Mouse (Mus musculus) right cerebral cortex, postnatal 25 days (tissue): Measurements from ENCODE around the gene Gbp8.
"Not testable (repeated sequence)": the region's sequence is repeated elsewhere in the genome, so short reads cannot be mapped to it uniquely, and the experiment has no call there.

Source experiments
- DNase-seq: peaks from one replicate; pipeline ENCODE4 v3.0.0; 2022

Gene Gbp8

DNA sequence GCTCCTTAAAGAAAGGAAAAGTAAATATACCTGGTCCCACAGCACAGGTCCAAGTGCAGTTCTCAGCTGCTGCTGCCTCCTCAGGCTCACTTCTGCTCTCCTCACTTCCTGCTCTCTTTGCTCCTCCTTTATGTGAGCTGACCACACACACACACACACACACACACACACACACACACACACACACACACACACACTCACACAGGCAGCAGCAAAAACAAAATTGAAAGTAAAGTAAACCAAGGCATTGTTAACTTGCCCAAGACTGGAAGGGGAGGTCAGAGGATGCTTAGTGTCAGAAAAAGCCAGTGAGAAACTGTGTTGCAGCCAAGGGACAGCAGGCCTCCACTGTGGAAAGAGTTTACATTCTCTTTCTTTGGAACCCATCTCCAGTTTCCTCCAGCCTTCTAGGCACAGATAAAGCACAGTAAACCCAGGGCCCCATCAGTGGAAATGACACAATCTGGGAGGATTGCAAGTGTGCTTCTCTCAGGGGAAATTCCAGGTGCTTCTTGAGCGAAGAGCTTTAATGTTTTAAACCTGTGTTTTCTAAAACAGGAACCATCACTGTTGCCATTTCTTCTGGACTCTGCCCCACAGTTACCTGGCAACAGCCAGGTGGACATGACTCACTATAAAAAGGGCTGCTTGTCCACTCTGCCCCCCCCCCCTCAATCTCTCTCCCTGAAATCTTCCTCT, 85.7 kb downstream of the Gbp8 start:
- not testable (repeated sequence) for DNase-seq

DNA sequence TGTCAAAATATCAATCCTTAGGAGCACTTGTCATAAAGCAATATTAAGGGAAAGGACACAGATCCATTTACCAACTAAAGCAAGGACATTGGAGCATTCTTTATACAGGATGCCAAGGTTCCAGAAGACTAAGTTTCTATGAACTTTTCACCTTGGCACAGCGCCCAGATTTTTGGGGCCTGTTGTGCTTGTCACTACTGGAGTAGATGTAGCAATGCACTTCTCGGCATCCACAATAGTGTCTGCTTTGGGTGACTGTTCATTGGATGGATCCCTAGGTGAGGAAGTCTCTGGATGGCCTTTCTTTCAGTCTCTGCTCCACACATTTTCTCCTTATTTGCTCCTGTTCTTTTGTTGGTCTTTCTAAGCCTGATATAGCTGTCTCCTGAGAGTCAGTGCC, 107.0 kb downstream of the Gbp8 start:
- no peak for DNase-seq

DNA sequence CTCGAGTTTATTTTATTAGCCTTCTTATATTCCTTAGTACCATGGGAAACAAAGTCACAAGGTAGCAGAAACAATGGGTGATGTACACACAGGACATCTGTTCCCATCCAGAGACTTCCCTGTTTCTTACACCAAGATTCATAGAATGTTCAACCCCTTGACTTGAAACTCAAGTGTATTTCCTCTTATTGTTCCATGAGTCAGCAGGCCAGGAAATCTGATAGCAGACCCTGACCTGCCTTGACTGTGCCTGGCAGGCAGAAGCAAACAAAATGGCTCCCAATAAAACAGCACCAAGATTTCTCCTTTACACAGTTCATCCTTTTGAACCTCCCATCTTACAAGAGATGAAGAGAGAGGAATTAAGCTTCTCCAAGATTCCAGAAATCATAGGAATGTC, 126.8 kb downstream of the Gbp8 start:
- DNase-seq, result no peak

DNA sequence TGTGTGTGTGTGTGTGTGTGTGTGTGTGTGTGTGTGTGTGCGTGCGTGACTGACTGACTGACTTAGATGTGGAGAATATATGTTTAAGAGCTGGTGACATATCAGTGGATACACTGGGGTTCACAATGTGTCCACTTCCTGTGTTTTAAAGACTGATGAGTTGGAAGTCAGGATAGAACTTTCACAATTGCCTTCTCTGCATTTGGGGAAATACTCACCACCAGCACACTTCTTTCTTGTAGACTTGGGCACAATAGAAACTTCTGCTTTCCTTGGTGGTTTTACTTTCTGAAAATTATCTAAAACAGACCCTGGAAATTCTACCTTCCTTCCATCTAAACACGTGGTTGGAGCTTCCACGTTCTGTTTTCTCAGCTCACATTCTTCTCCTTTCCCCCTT, 127.8 kb downstream of the Gbp8 start:
- DNase-seq, result no peak

DNA sequence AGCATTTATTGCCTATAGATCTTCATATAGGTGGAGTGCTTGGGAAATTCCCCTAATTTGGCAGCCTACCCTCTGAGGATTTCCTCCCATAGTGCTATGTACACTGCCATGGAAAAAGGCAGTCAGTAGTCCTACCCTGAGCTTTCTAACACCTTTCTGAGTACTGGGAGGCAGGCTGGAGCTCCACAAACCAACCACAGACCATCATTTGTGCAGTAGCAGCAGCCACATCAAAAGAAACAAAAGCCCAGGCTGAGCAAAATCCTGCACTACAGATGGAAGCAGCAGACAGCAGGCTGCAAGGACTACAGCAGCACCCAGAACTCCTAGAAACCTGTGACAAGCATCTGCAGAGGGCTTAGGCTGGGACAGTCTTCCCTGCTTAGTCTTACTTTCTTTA, 129.0 kb downstream of the Gbp8 start:
- no peak for DNase-seq

DNA sequence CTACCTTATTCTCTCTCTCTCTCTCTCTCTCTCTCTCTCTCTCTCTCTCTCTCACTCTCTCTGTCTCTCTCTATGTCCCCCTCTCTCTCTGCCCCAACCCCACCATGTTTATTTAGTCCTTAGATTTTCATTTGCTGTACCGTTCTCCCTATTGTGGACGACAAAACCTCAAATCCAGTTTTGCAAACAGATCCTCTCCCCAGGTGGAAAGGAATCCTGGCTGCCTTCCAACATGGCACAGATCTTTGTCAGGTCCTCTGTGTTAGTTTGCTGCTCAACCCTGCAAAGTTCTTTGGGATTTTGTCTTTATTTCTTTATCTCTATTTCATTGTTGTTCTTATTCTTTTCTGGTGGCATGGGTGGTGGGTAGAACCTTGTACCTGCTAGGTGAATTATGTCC, 149.9 kb downstream of the Gbp8 start:
- DNase-seq, result no peak

DNA sequence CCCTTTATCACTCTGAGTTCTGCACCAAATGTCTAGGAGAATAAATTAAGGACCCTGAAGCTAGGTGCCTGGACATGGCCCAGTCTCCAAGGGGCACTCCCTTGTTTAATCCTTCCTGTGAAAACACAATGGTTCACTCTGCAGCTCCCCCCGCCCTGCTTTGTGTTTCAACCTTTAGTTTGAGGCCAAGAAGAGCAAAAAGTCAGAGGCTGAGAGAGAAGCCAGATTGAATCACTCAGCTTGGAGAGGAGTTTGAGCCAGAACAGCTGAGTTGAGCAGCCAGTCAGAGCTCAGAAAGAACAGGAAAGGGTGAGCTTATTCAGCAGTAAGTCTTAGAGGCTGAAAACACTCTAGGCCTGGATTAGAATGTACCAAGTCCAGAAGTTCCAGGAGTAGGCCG, 151.3 kb downstream of the Gbp8 start:
- no peak for DNase-seq

DNA sequence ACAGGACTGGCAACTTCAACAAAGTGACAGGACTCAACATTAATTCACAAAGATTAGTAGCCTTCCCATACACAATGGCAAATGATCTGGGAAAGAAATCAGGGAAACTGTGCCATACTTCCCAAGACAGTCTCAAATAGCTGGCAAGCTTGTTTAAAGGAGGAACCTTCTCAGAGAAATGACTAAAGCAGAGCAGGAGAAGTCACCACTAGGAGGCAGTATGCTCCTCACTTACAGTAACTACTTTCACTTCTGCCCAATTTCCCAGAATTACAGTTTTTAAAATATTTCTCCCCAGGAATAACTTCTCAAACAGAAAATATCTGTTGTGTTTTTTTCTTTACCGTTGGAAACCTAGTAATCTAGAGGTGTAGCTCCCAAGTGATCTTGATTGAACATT, 152.6 kb downstream of the Gbp8 start:
- DNase-seq, result no peak

DNA sequence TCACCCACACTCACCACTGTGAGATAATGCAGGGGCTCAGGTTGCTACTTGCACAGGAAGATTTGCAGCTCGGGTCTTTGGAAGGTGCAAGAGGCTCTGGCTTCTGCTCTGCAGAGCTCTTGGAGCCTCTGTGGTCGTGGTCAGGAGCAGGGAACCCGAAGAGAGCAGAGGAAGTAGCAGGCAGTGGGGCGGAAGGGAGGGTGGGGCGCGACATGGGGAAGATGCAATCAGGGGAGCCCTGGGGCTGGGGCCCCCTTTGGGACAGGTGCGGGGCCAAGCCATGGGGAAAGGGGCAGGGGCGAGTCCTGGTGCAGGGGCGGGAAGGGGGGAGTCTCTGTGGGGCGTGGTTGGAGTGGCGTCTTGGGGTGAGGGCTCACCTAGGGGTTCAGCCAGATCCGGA, 156.8 kb downstream of the Gbp8 start, which contains the start of gene Abcg3:
TSS of gene Abcg3 (minus strand) at position 184 of the 400 bp plus-strand sequence.
- no peak for DNase-seq

DNA sequence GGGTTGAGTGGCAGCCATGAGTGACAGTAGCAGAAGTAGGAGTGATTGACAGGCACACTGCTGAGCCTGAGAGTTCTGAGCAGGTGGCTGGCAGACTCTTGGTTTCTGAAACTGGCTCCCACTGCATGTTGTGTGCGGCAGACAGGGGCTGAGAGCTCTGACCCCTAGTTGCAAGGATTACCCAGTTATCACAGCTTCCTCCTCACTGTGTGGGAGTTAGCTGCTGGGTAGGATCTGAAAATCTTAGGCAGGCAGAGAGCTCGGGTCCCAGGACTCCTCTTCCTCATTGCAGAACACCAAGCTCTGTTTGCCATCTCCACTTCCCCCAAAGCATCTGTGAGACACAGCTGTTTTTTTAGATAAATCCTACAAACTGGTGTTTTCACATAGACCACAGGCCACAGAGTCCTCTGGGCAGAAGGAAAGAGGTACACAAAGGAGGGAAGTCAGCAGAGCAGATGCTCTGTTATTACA, 160.3 kb downstream of the Gbp8 start:
- DNase-seq, result no peak
